Mouse (Mus musculus): ENCODE data around the gene Map3k14. TPM values are rescaled to one million over a fixed set of nuclear protein-coding genes. Genes with fewer than 3 reads are reported as not detected.
A peak's percentile ranks its signal among the peaks of the same experiment; 100 is the strongest.

Gene Map3k14
- polyA plus RNA-seq, 1 experiment = 12.7 TPM

- Histone ChIP-seq H3K4me3 (ENCODE audit: low read depth, low read length) (no peak overlapping the region), H3K27ac (ENCODE audit: insufficient read depth, low read depth, low read length) (peak overlapping the region; percentile 29; the same call in 1 of the 2 replicates), H3K36me3 (ENCODE audit: control insufficient read depth, insufficient read depth, low read length) (no peaks in the 10 kb centered on the region), H3K4me1 (ENCODE audit: control insufficient read depth, insufficient read depth, insufficient read length, low read length) (peaks cover 32% of the 10 kb centered on the region), H3K27me3 (ENCODE audit: control insufficient read depth, insufficient read depth, low read length) (no peaks in the 10 kb centered on the region)
- TF ChIP-seq POLR2A (IDR thresholded peaks at IDR 0.05; ENCODE audit: low read depth, low read length) = no peak
- TF ChIP-seq CTCF (IDR thresholded peaks at IDR 0.05; ENCODE audit: extremely low read depth, insufficient read length, insufficient replicate concordance, low read depth, low read length) = no peak
- 70% methylated on average over 4 of the region's 4 CpGs for WGBS
These were observed 9.3 kb downstream of the Map3k14 start for GRCm38 (mm10) chr11:103257938-103258481.

GRCm38 (mm10) chr11:103253605-103254004 is 13.7 kb downstream of the Map3k14 start:
- H3K36me3 ChIP-seq (ENCODE audit: control insufficient read depth, insufficient read depth, low read length) = no peaks in the 10 kb centered on the region
- 69% methylated on average over 5 of the region's 5 CpGs for WGBS
- no peak overlapping the region for H3K27ac ChIP-seq (ENCODE audit: insufficient read depth, low read depth, low read length)
- no peak overlapping the region for H3K4me3 ChIP-seq (ENCODE audit: low read depth, low read length)
- TF ChIP-seq CTCF (IDR thresholded peaks at IDR 0.05; ENCODE audit: extremely low read depth, insufficient read length, insufficient replicate concordance, low read depth, low read length) (no peak), POLR2A (IDR thresholded peaks at IDR 0.05; ENCODE audit: low read depth, low read length) (no peak)
- no peaks in the 10 kb centered on the region for H3K27me3 ChIP-seq (ENCODE audit: control insufficient read depth, insufficient read depth, low read length)
- H3K4me1 ChIP-seq (ENCODE audit: control insufficient read depth, insufficient read depth, insufficient read length, low read length) = peaks cover 21% of the 10 kb centered on the region

GRCm38 (mm10) chr11:103252380-103252779 is 14.9 kb downstream of the Map3k14 start:
- peak overlapping the region; percentile 38 for H3K27ac ChIP-seq (ENCODE audit: insufficient read depth, low read depth, low read length)
- 33% methylated on average over 5 of the region's 5 CpGs for WGBS
- no peaks in the 10 kb centered on the region for H3K27me3 ChIP-seq (ENCODE audit: control insufficient read depth, insufficient read depth, low read length)
- H3K4me1 ChIP-seq (ENCODE audit: control insufficient read depth, insufficient read depth, insufficient read length, low read length) = peaks cover 23% of the 10 kb centered on the region
- no peak for TF ChIP-seq CTCF (IDR thresholded peaks at IDR 0.05; ENCODE audit: extremely low read depth, insufficient read length, insufficient replicate concordance, low read depth, low read length)
- no peak for TF ChIP-seq POLR2A (IDR thresholded peaks at IDR 0.05; ENCODE audit: low read depth, low read length)
- no peaks in the 10 kb centered on the region for H3K36me3 ChIP-seq (ENCODE audit: control insufficient read depth, insufficient read depth, low read length)
- H3K4me3 ChIP-seq (ENCODE audit: low read depth, low read length) = no peak overlapping the region

GRCm38 (mm10) chr11:103250324-103250723 is 16.9 kb downstream of the Map3k14 start:
- 90% methylated on average over 3 of the region's 3 CpGs for WGBS
- TF ChIP-seq CTCF (IDR thresholded peaks at IDR 0.05; ENCODE audit: extremely low read depth, insufficient read length, insufficient replicate concordance, low read depth, low read length) = no peak
- TF ChIP-seq POLR2A (IDR thresholded peaks at IDR 0.05; ENCODE audit: low read depth, low read length) = no peak
- Histone ChIP-seq H3K36me3 (ENCODE audit: control insufficient read depth, insufficient read depth, low read length) (no peaks in the 10 kb centered on the region), H3K4me1 (ENCODE audit: control insufficient read depth, insufficient read depth, insufficient read length, low read length) (peaks cover 39% of the 10 kb centered on the region), H3K27ac (ENCODE audit: insufficient read depth, low read depth, low read length) (no peak overlapping the region), H3K27me3 (ENCODE audit: control insufficient read depth, insufficient read depth, low read length) (no peaks in the 10 kb centered on the region), H3K4me3 (ENCODE audit: low read depth, low read length) (no peak overlapping the region)

- Histone ChIP-seq H3K27me3 (ENCODE audit: control insufficient read depth, insufficient read depth, low read length) (no peaks in the 10 kb centered on the region), H3K4me1 (ENCODE audit: control insufficient read depth, insufficient read depth, insufficient read length, low read length) (peaks cover 42% of the 10 kb centered on the region), H3K27ac (ENCODE audit: insufficient read depth, low read depth, low read length) (peak overlapping the region; percentile 28), H3K36me3 (ENCODE audit: control insufficient read depth, insufficient read depth, low read length) (no peaks in the 10 kb centered on the region), H3K4me3 (ENCODE audit: low read depth, low read length) (no peak overlapping the region)
- WGBS = 67% methylated on average over 6 of the region's 6 CpGs
- TF ChIP-seq CTCF (IDR thresholded peaks at IDR 0.05; ENCODE audit: extremely low read depth, insufficient read length, insufficient replicate concordance, low read depth, low read length) (no peak), POLR2A (IDR thresholded peaks at IDR 0.05; ENCODE audit: low read depth, low read length) (no peak)
These were observed 17.8 kb downstream of the Map3k14 start for GRCm38 (mm10) chr11:103249509-103249908.

GRCm38 (mm10) chr11:103248837-103249236 is 18.4 kb downstream of the Map3k14 start:
- 82% methylated on average over 5 of the region's 5 CpGs for WGBS
- no peak for TF ChIP-seq POLR2A (IDR thresholded peaks at IDR 0.05; ENCODE audit: low read depth, low read length)
- TF ChIP-seq CTCF (IDR thresholded peaks at IDR 0.05; ENCODE audit: extremely low read depth, insufficient read length, insufficient replicate concordance, low read depth, low read length) = no peak
- H3K27me3 ChIP-seq (ENCODE audit: control insufficient read depth, insufficient read depth, low read length) = no peaks in the 10 kb centered on the region
- H3K4me1 ChIP-seq (ENCODE audit: control insufficient read depth, insufficient read depth, insufficient read length, low read length) = peaks cover 41% of the 10 kb centered on the region
- peak overlapping the region; percentile 28; the same call in 1 of the 2 replicates for H3K27ac ChIP-seq (ENCODE audit: insufficient read depth, low read depth, low read length)
- H3K4me3 ChIP-seq (ENCODE audit: low read depth, low read length) = no peak overlapping the region
- H3K36me3 ChIP-seq (ENCODE audit: control insufficient read depth, insufficient read depth, low read length) = no peaks in the 10 kb centered on the region; the same call in 1 of the 2 replicates

- Histone ChIP-seq H3K27me3 (ENCODE audit: control insufficient read depth, insufficient read depth, low read length) (no peaks in the 10 kb centered on the region), H3K27ac (ENCODE audit: insufficient read depth, low read depth, low read length) (peak overlapping the region; percentile 23; the same call in 1 of the 2 replicates), H3K36me3 (ENCODE audit: control insufficient read depth, insufficient read depth, low read length) (no peaks in the 10 kb centered on the region; the same call in 1 of the 2 replicates), H3K4me3 (ENCODE audit: low read depth, low read length) (no peak overlapping the region), H3K4me1 (ENCODE audit: control insufficient read depth, insufficient read depth, insufficient read length, low read length) (peaks cover 30% of the 10 kb centered on the region)
- 67% methylated on average over 11 of the region's 11 CpGs for WGBS
- TF ChIP-seq POLR2A (IDR thresholded peaks at IDR 0.05; ENCODE audit: low read depth, low read length) (no peak), CTCF (IDR thresholded peaks at IDR 0.05; ENCODE audit: extremely low read depth, insufficient read length, insufficient replicate concordance, low read depth, low read length) (no peak)
These were observed 19.6 kb downstream of the Map3k14 start for GRCm38 (mm10) chr11:103247504-103248177.

Data from small intestine, adult 2 months (tissue).